Mouse (Mus musculus) left cerebral cortex, postnatal 10 days (tissue): Measurements from ENCODE around the gene Gmeb1. TPM values are rescaled to one million over a fixed set of nuclear protein-coding genes. Genes with fewer than 3 reads are reported as not detected.
"Not testable (repeated sequence)": the region's sequence is repeated elsewhere in the genome, so short reads cannot be mapped to it uniquely, and the experiment has no call there.

Source experiments
- DNase-seq, 2 experiments: peaks; one replicate each; pipeline ENCODE4 v3.0.0; 2021 to 2022; ENCODE audit warnings: low spot score in 2 of 2, mixed read lengths in 1 of 2; ENCODE audit errors: extremely low spot score in 1 of 2
- intact Hi-C: fragments of 180-260 bp; cut with DNase I; formaldehyde crosslinking; loops from one replicate; pipeline ENCODE4 v1.15.1; 2025
- total RNA-seq, 2 experiments: library from RNA; stranded (reverse); gene quantifications; 2 replicates each; pipeline ENCODE4 v1.2.3; 2021

Gene Gmeb1
- total RNA-seq, 2 experiments from 2014 or later = 26.2 to 29.3 TPM

DNA sequence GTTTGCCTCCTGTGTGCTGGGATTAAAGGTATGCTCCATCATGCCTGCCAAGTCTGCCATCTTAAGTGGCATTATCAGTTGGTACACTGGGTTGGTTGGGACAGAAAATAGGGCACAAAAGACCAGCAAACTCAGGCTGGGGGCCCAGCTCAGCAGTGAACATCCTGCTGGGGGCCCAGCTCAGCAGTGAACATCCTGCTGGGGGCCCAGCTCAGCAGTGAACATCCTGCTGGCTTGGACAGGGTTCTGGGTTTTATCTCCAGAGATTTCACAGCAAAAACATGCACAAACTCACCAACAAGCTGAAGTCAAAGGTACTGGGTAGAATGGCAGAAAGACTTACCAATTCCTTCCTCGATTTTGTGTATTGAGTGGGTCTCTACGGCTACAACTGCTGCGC lies 15.8 kb downstream of the Gmeb1 start:
- no peak for DNase-seq
- intact Hi-C loops = no loop called here

DNA sequence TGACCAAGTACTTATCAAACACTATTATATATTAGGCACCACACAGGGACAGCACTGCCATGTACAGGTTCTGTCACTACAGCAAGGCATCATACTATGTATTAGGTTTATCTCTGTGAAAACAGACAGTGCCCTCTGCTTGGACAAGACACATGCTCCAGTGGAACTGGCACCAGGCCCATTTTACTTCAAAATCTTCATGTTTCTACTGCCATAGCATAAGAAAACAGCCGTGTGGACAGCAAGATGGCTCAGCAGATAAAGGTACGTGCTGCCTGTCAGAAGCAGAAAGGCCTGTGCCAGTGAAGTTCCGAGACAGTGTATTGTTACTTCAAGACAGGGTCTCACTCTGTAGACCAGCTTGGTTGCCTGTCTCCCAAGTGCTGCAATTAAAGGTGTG lies 20.2 kb downstream of the Gmeb1 start:
- intact Hi-C loops = no loop called here
- DNase-seq = no peak

- intact Hi-C loops = no loop called here
- no peak for DNase-seq
These were observed 21.0 kb downstream of the Gmeb1 start for GRCm38 (mm10) chr4:132240367-132240766.

DNA sequence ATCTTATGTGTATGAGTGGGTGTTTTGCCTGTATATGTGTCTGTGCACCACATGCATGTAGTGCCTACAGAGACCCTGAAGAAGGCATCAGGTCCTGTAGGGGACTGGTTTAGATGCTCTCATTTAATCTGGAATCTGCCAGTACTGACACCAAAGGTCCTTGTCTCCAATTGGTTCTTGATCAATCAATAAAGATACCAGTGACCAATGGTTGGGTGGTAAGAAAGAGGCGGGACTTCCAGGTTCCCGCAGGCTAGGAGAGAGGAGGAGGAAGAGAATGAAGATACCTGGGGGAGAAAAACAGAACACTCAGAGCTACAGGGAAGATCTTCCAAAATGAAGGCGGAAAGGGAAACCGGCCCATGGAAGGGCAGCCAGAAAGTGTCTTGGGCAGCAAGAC lies 23.0 kb downstream of the Gmeb1 start:
- intact Hi-C loops = no loop called here
- no peak for DNase-seq

- no peak for DNase-seq
- intact Hi-C loops = no loop called here
These were observed 26.7 kb downstream of the Gmeb1 start for GRCm38 (mm10) chr4:132234710-132235109.

- no peak for DNase-seq
- intact Hi-C loops = no loop called here
These were observed 31.0 kb downstream of the Gmeb1 start for GRCm38 (mm10) chr4:132230422-132230821.

DNA sequence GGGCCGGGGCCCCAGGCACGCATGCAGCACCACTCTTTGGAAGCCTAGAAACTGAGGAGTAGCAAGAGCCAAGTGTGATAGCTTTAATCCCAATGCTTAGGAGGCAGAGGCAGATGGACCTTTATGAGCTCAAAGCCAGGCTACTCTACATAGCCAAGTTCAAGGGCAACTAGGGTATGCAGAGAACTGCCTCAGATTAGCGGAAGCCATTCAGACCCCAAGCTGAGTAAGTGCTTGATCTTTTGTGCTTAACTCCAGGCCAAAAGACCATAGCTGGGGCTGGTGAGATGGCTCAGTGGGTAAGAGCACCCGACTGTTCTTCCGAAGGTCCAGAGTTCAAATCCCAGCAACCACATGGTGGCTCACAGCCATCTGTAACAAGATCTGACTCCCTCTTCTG lies 39.4 kb downstream of the Gmeb1 start:
- intact Hi-C loops, DNase-seq: not testable (repeated sequence)

GRCm38 (mm10) chr4:132218439-132218838 lies 43.0 kb downstream of the Gmeb1 start:
- intact Hi-C loops, DNase-seq: not testable (repeated sequence)

- intact Hi-C loops = no loop called here
- DNase-seq = no peak
These were observed 43.6 kb downstream of the Gmeb1 start for GRCm38 (mm10) chr4:132217781-132218180.

DNA sequence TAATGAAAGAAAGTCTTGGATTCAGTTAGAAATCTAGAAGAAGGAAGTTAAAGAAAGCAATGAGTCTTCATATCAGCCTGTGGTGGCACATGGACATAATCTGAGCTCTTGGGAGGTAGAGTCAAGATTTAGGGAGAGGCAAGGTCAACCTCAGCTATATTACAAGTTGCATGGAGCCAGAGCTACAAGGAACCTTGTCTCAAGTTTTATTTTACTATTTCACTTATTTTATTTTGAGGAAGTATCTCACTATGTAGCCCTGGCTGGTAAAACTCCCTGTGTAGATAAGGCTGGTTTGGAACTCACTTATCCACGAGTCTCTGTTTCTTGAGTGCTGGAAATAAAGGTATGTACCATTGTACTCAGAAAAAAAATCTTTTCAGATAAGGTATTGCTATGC lies 44.8 kb downstream of the Gmeb1 start:
- intact Hi-C loops = no loop called here
- DNase-seq = no peak

DNA sequence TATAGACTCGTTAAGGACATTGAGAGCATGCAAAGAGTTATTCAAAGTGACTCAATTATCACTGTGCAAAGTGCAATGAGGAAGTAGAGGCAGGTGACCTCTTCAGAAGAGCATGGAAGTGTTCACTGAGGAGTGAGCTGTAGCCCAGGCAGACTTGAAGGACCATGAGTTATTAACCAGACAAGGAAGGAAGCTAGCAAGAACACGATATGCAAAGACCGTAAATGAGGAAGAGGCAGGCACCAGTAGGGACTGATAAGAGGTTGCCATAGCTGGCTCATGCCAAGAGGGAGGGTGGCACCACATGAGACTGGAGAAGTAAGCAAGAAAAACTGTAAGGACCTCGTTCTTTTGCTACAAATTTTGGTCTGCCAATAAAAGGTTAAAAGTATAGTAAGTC lies 46.6 kb downstream of the Gmeb1 start:
- DNase-seq = no peak
- intact Hi-C loops = loop anchor here (5.0 kb wide), 1 partner anchor 47 kb away; the partner anchor contains the start of gene Gmeb1

DNA sequence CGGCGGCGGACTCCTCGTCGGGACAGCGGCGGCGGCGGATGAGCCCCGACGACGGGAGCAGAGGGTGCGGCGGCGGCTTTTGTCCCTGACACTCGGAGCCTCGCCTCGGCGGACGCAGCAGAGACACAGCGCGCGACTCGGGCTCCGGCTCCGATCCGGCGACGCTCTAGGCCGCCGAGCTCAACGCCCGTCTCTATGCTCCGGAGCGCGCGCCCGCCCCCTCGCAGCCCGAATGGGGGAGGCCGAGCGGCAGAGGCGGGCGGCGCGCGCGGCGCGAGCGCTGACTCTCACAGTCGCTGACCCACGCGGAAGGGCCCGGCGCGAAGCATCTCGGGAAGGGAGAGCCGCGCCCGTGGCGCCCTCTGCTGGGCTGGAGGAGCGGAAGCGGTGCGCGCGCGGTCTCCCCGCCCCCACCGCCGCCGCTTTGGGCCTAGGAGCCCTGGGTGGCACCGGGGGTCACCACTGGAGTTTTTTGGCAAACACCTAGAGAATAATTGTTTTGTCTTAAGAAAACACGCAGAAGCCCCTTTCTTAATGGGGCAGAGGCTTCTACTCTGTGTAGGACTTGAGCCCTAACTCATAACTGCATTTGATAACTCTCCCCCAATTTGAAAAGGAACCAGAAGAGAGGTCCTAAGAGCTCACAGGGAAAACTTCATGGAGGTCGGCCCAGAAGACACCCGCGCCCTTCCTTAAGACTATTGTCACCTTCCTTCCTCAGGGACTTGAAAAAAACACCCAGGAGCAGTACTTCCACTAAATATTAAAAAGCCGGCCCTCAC lies 49.3 kb downstream of the Gmeb1 start, which contains the start of gene Ythdf2:
Gene Ythdf2, minus strand, starts transcription at position 351 of the 782 bp plus-strand sequence.
- peak; percentile 95 to 99 for DNase-seq
- intact Hi-C loops = loop anchor here (5.0 kb wide), 1 partner anchor 50 kb away; the partner anchor contains the start of gene Gmeb1

DNA sequence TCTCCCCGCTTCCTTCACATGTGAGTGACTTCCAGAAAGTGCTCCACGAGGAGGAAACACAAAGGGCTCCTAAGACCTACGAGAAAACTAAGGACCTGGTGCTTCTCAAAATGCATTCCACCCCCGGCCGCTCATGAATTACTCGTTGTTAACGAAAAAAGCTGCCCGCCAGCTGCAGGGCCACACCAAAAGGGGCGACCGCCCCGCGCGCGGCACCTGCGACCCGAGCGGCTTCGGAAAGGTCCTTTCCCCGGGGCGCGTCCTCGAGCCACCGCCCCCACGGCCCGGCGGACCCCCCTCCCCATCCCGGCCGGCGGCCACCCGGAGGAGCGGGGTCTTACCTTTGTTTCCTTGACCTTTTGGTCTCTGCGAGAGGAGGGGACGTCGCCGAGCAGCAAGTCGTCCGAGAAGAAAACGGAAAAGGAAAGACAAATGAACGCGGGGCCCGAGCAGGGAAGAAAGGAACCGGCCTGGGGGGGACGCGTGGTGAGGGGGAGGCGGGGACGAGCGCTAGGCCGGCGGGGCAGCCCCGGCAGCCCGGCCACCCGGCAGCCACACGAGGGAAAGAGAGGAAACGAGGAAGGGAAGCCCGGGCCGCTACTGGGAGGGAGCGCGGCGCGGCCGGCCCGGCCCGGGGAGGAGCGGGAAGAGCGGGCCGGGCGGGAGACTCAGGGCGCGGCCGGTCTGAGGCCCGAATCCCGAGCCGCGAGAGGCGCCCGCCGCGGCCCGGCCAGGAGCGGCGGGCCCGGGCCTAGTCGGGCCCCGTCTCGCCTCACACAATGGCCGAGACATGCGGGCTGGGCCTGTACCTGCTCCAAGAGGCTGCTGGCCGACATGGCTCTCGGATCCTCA lies 50.1 kb downstream of the Gmeb1 start:
- intact Hi-C loops = loop anchor here (5.0 kb wide), 1 partner anchor 51 kb away; the partner anchor contains the start of gene Gmeb1
- DNase-seq = peak in 1 of 2 experiments; percentile 59

- no peak for DNase-seq
- intact Hi-C loops = loop anchor here (5.0 kb wide), 1 partner anchor 52 kb away; the partner anchor contains the start of gene Gmeb1
These were observed 51.1 kb downstream of the Gmeb1 start for GRCm38 (mm10) chr4:132210325-132210724.

DNA sequence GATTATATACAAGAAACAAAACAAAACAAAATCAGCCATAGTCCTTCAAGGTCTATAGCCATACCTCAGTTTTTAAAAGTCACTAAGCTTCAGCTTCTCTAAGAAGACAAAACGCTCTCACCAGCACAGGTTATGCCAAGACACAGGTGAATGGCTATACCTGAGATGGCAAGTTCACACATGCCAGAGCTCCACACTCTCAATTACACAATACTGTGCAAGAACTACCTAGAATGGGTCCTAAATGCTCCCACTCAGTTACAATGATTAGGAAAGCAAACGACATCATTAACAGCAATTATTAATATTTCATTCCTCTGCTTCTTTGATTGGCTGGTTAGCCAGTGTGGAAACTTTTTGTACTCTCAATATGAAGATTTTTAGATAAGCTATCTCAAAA lies 52.1 kb downstream of the Gmeb1 start:
- intact Hi-C loops = no loop called here
- no peak for DNase-seq

DNA sequence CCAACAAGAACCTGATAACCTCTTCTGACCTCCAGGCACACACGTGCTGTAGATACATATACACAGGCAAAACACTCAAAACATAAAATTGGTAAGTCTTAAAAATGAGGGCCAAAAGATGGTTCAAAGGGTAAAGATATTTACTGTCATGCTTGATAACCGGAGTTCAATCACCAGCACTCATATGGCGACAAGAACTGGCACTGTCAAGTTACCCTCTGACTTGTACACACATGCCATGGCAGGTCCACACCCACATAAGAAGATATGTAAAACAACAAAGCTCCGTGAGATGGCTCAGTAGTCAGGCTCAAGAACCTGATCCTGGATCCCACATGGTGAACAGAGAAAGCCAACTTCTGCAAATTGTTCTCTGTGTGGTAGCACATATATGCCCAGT lies 54.1 kb downstream of the Gmeb1 start:
- intact Hi-C loops = no loop called here
- no peak for DNase-seq

GRCm38 (mm10) chr4:132198771-132199170 lies 62.6 kb downstream of the Gmeb1 start:
- DNase-seq = no peak
- intact Hi-C loops = no loop called here

GRCm38 (mm10) chr4:132198285-132198712 lies 63.1 kb downstream of the Gmeb1 start:
- intact Hi-C loops = no loop called here
- no peak for DNase-seq

DNA sequence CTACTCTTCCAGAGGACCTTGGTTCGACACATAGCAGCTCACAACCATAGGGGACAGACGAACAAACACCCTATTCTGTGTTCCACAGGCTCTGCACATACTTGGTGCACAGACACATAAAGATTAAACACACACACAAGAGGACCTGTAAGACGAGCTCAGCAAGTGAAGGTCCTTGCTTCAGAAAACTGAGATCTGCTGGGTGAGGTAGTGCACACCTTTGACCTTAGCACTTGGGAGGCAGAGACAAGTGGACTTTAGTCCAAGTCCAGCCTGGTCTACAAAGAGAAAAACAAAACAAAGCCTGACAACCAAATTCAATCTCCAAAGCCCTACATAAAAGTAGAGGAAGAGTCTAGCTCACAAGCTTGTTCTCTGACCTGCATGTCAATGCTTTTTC lies 66.4 kb downstream of the Gmeb1 start:
- no peak for DNase-seq
- intact Hi-C loops = no loop called here

GRCm38 (mm10) chr4:132194373-132194772 lies 67.0 kb downstream of the Gmeb1 start:
- intact Hi-C loops = no loop called here
- DNase-seq = no peak
